Mouse (Mus musculus) embryo, embryonic 10.5 days (tissue): ENCODE data around the gene Ddc.

Experiments used
- DNase-seq: peaks from one replicate; pipeline ENCODE4 v3.0.0-alpha.2; 2015; ENCODE audit warnings: low spot score

The Ddc gene

GRCm38 (mm10) chr11:11905518-11905917, 7.6 kb upstream of the Ddc start:
- no peak for DNase-seq

GRCm38 (mm10) chr11:11904995-11905394, 7.1 kb upstream of the Ddc start:
- DNase-seq: no peak

DNA sequence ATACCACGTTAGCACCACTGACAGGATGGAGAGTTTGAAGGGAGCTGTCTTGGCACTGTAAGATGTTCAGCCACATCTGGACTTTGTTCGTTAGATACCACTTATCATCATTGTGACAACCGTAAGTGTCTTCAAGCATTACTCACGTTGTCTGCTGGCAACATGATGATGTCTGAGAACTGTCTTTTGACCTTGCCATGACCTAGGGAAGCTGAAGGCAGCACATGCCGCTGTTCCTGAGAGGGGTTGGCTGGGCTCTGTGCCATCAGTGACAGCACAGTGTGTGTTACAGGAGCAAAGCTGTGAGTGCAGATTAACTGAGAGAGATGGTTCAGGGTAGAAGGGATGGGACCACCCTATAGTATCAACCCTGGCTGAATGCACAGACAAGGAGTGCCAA, 3.6 kb upstream of the Ddc start:
- DNase-seq: no peak

- no peak for DNase-seq
Measured at GRCm38 (mm10) chr11:11898496-11898895, 552 bp upstream of the Ddc start.

- DNase-seq: no peak
Measured at GRCm38 (mm10) chr11:11895479-11895878, 2.5 kb downstream of the Ddc start.

- no peak for DNase-seq
Measured at GRCm38 (mm10) chr11:11893769-11894168, 4.2 kb downstream of the Ddc start.

- no peak for DNase-seq
Measured at GRCm38 (mm10) chr11:11892993-11893602, 4.8 kb downstream of the Ddc start.

- DNase-seq: no peak
Measured at GRCm38 (mm10) chr11:11891832-11892231, 6.1 kb downstream of the Ddc start.

- no peak for DNase-seq
Measured at GRCm38 (mm10) chr11:11890139-11890741, 7.7 kb downstream of the Ddc start.

- no peak for DNase-seq
Measured at GRCm38 (mm10) chr11:11888727-11889126, 9.2 kb downstream of the Ddc start.

- DNase-seq: no peak
Measured at GRCm38 (mm10) chr11:11888051-11888450, 9.9 kb downstream of the Ddc start.

GRCm38 (mm10) chr11:11886403-11886998, 11.4 kb downstream of the Ddc start:
- DNase-seq: no peak

DNA sequence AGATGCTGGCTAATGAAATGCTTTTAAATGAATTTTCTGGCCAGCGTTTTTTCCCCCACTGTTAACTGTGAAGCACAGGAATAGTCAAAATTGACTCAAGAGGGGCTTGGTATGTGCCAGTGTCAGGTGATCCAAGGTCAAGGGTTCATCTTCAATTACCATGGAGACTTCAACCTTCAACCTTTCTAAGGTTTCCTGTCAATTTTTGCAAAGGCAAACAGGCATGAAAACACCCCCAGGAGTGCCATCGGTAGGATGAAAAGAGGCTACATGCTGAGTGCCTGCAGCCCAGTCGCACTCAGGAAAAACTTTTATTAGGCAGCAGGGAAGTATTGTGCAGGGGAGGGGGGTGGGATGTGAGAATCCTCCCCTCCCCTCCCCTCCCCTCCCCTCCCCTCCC, 12.0 kb downstream of the Ddc start:
- peak; percentile 81 for DNase-seq

DNA sequence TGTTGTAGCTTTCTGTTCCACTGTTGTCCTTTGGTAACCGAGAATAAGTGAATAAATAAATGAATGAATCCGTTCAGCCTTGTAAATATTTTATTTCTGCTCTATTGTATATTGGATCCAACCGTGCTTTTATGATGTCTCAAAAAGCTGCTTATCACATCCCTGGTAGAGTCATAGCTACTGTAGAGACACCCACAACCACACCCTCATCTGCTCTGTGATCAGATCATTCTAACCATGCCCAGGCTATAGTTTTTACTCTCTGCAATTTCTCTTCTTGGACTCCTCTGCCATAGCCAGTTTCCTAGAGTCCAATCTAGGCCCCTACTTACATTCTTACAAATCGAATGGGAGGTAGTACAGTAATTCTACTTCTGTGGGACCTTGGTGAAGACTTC, 12.7 kb downstream of the Ddc start:
- DNase-seq: no peak

DNA sequence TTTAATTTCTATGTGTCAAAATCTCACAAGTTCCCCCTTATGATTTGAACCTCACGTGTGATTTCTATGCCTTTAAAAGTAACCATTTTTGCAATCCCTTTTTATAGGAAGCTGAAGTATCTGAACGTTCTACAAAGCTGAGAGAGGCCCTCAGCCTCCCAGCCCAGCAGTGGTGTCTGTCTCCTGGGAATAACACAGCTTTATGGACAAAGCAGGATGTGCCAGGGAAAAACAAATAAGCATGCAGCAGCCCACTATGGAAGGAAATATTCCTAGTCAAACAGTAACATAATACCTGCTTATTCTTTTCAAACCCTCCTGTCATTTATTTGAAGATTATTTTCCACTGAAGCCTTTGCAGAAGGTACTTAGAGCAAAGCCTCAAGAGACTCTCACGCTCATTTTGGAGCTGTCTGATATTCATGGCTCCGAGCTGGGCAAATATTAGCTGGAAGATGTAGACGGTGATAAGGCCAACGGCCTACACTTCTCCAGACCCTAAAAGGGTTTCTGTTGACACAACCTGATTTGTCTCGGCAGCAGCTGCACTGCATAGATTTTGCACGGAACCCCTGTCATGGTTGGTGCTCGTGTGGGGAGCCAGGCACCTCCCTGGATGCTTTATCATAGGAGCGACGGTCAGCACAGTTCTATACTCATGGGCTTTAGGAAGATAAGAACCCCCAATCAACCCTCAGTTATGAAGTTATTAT, 13.3 kb downstream of the Ddc start:
- DNase-seq: no peak

GRCm38 (mm10) chr11:11881783-11882155, 16.2 kb downstream of the Ddc start:
- DNase-seq: no peak

GRCm38 (mm10) chr11:11881026-11881782, 16.7 kb downstream of the Ddc start:
- DNase-seq: no peak

- DNase-seq: no peak
Measured at GRCm38 (mm10) chr11:11880351-11880750, 17.6 kb downstream of the Ddc start.

GRCm38 (mm10) chr11:11879699-11880002, 18.3 kb downstream of the Ddc start:
- no peak for DNase-seq

DNA sequence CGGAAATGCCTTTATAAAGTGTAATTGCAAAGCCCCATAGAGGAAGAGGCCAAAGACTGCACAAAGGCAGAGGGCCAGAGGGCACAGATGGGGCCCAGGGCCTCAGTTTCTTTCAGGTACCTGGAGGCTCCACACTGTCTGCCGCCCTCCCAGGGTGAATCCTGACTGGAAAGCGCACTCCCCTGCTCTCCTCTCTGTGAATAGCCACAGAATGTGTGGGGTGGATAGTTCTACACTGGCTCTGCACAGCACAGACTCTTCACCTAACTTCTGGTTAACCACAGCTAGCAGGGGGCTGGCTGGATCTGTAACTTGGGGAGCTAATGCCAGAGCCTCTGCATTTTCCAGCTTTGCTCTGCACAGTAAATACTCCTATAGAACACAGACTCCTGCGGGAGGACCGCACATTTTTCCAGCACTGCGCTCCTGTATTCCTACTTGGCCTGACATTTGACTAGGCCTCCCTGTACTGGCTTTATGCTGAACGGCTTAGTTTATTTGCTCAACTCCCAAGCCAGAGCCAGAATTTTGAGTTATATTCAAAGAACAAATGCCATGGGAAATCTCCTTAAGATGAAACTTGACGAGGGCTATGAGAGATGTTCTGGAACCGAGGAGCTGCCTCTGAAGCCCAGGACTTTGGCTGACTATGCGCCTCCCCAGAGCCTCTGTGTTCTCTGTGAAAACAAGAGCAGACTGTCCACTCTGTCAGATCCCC, 18.8 kb downstream of the Ddc start:
- DNase-seq: peak; percentile 53

GRCm38 (mm10) chr11:11878278-11878980, 19.5 kb downstream of the Ddc start:
- DNase-seq: peak; percentile 75
